Mouse (Mus musculus) brain, embryonic 14.5 days (tissue): ENCODE measurements around the gene Calm1.

Experiments
- CTCF ChIP-seq: fragments of 200-500 bp; IDR thresholded peaks from 2 replicates; pipeline ENCODE4 v1.5.1; 2012; ENCODE audit warnings: inconsistent platforms, mild to moderate bottlenecking, moderate library complexity, borderline replicate concordance; ENCODE audit not compliant: insufficient read depth, insufficient read length; ENCODE audit errors: extremely low read depth
- POLR2A ChIP-seq: fragments of 200-500 bp; IDR thresholded peaks from 2 replicates; pipeline ENCODE4 v1.6.1; 2012; ENCODE audit warnings: mild to moderate bottlenecking, inconsistent platforms, borderline replicate concordance; ENCODE audit not compliant: poor library complexity, insufficient read depth, insufficient read length, severe bottlenecking; ENCODE audit errors: extremely low read depth

GRCm38 (mm10) chr12:100167502-100167901 lies 31.7 kb upstream of the Calm1 start:
- no peak for TF ChIP-seq POLR2A
- no peak for TF ChIP-seq CTCF
